Mouse (Mus musculus) embryonic facial prominence, embryonic 12.5 days (tissue): ENCODE measurements around the gene Ache. TPM values are rescaled to one million over a fixed set of nuclear protein-coding genes. Genes with fewer than 3 reads are reported as not detected.
A peak's percentile ranks its signal among the peaks of the same experiment; 100 is the strongest.

ENCODE experiments used
- ATAC-seq: fragments of 200-750 bp; cut with Nextera tagmentation; 2 replicates; pipeline ENCODE4 v1.8.0; 2017; ENCODE audit not compliant: insufficient number of reproducible peaks, insufficient read depth, low FRiP score, low TSS enrichment
- H3K27ac ChIP-seq: fragments of 300-500 bp; sonication (generic); 2 replicates; pipeline ENCODE4 v1.5.1; 2016; ENCODE audit warnings: mild to moderate bottlenecking
- H3K27me3 ChIP-seq: fragments of 300-500 bp; sonication (generic); 2 replicates; pipeline ENCODE4 v1.6.1; 2016; ENCODE audit warnings: mild to moderate bottlenecking, moderate library complexity
- H3K36me3 ChIP-seq: fragments of 300-500 bp; sonication (generic); 2 replicates; pipeline ENCODE4 v1.6.1; 2016; ENCODE audit warnings: mild to moderate bottlenecking
- H3K4me1 ChIP-seq: fragments of 300-500 bp; sonication (generic); 2 replicates; pipeline ENCODE4 v1.6.1; 2016
- H3K4me2 ChIP-seq: fragments of 300-500 bp; sonication (generic); replicated peaks from 2 replicates; pipeline ENCODE4 v1.6.1; 2016; ENCODE audit warnings: mild to moderate bottlenecking, moderate library complexity
- H3K4me3 ChIP-seq: fragments of 300-500 bp; sonication (generic); 2 replicates; pipeline ENCODE4 v1.5.1; 2016; ENCODE audit warnings: mild to moderate bottlenecking
- H3K9ac ChIP-seq: fragments of 300-500 bp; sonication (generic); 2 replicates; pipeline ENCODE4 v1.6.1; 2016; ENCODE audit warnings: mild to moderate bottlenecking, moderate library complexity
- H3K9me3 ChIP-seq: fragments of 300-500 bp; sonication (generic); 2 replicates; pipeline ENCODE4 v1.6.1; 2016; ENCODE audit warnings: mild to moderate bottlenecking, moderate library complexity
- WGBS: fragments of 180-500 bp; shearing (Covaris S2); methylation state at CpG from one replicate; pipeline ENCODE4 v1.1.7; 2016; 5-methylcytosine and 5-hydroxymethylcytosine counted together
- microRNA-seq: library from miRNA; unstranded; fragments of <30 nt; microRNA quantifications from one replicate; pipeline ENCODE4, GENCODE M21; 2017
- polyA plus RNA-seq: library from polyadenylated mRNA; unstranded; fragments of >200 nt; fragmentation: Nextera tagmentation; extraction: Ambion mirVana; gene quantifications from 2 replicates; pipeline ENCODE4 v1.2.1, GENCODE M21; 2016

The Ache gene
- polyA plus RNA-seq, 1 experiment from 2014 or later: 7.1 TPM

GRCm38 (mm10) chr5:137338256-137338655, 50.9 kb downstream of the Ache start:
- Histone ChIP-seq H3K27me3 (no peaks in the 10 kb centered on the region), H3K4me2 (peak overlapping the region; percentile 81), H3K36me3 (no peaks in the 10 kb centered on the region), H3K9ac (peak overlapping the region; percentile 61), H3K4me3 (peak overlapping the region; percentile 38), H3K4me1 (peaks cover 14% of the 10 kb centered on the region), H3K27ac (peak overlapping the region; percentile 80; the same call in 1 of the 2 replicates), H3K9me3 (no peaks in the 10 kb centered on the region)
- under 1% methylated on average over 19 of the region's 19 CpGs for WGBS
- ATAC-seq: peak; percentile 86

GRCm38 (mm10) chr5:137338663-137339289, 51.5 kb downstream of the Ache start:
- peak overlapping the region; percentile 81 for H3K27ac ChIP-seq
- H3K9ac ChIP-seq: peak overlapping the region; percentile 61
- H3K9me3 ChIP-seq: no peaks in the 10 kb centered on the region
- peak overlapping the region; percentile 38 for H3K4me3 ChIP-seq
- peaks cover 14% of the 10 kb centered on the region for H3K4me1 ChIP-seq
- 0 out of 2 replicates have a peak, but pooled peaks have one; percentile 24 for ATAC-seq
- 1% methylated on average over 11 of the region's 11 CpGs for WGBS
- peak overlapping the region; percentile 81 for H3K4me2 ChIP-seq
- H3K36me3 ChIP-seq: no peaks in the 10 kb centered on the region
- H3K27me3 ChIP-seq: no peaks in the 10 kb centered on the region

GRCm38 (mm10) chr5:137339290-137339979, 52.1 kb downstream of the Ache start:
- peak overlapping the region; percentile 61 for H3K9ac ChIP-seq
- ATAC-seq: no peak
- H3K4me3 ChIP-seq: peak overlapping the region; percentile 38
- no peaks in the 10 kb centered on the region for H3K27me3 ChIP-seq
- H3K36me3 ChIP-seq: no peaks in the 10 kb centered on the region
- H3K9me3 ChIP-seq: no peaks in the 10 kb centered on the region
- WGBS: 12% methylated on average over 22 of the region's 22 CpGs
- H3K4me2 ChIP-seq: peak overlapping the region; percentile 81
- H3K27ac ChIP-seq: peak overlapping the region; percentile 81
- H3K4me1 ChIP-seq: peaks cover 14% of the 10 kb centered on the region

- no peak overlapping the region for H3K9ac ChIP-seq
- ATAC-seq: no peak
- no peaks in the 10 kb centered on the region for H3K36me3 ChIP-seq
- H3K4me1 ChIP-seq: peaks cover 14% of the 10 kb centered on the region
- H3K9me3 ChIP-seq: no peaks in the 10 kb centered on the region
- 79% methylated on average over 6 of the region's 6 CpGs for WGBS
- H3K27me3 ChIP-seq: no peaks in the 10 kb centered on the region
- H3K4me2 ChIP-seq: no peak overlapping the region; the same call in 1 of the 2 replicates
- no peak overlapping the region for H3K27ac ChIP-seq
- H3K4me3 ChIP-seq: no peak overlapping the region
These were observed 52.9 kb downstream of the Ache start for GRCm38 (mm10) chr5:137340222-137340621.

GRCm38 (mm10) chr5:137342407-137343012, 55.2 kb downstream of the Ache start:
- H3K27me3 ChIP-seq: no peaks in the 10 kb centered on the region
- no peaks in the 10 kb centered on the region for H3K9me3 ChIP-seq
- no peak for ATAC-seq
- no peak overlapping the region for H3K27ac ChIP-seq
- H3K36me3 ChIP-seq: no peaks in the 10 kb centered on the region
- no peak overlapping the region for H3K9ac ChIP-seq
- no peak overlapping the region for H3K4me3 ChIP-seq
- peaks cover 22% of the 10 kb centered on the region for H3K4me1 ChIP-seq
- WGBS: 79% methylated on average over 7 of the region's 7 CpGs
- no peak overlapping the region for H3K4me2 ChIP-seq

- Histone ChIP-seq H3K4me2 (no peak overlapping the region), H3K9me3 (no peaks in the 10 kb centered on the region), H3K27me3 (no peaks in the 10 kb centered on the region), H3K27ac (no peak overlapping the region), H3K4me3 (no peak overlapping the region), H3K36me3 (no peaks in the 10 kb centered on the region), H3K9ac (no peak overlapping the region), H3K4me1 (peaks cover 26% of the 10 kb centered on the region)
- WGBS: 94% methylated on average over 5 of the region's 5 CpGs
- ATAC-seq: no peak
These were observed 56.1 kb downstream of the Ache start for GRCm38 (mm10) chr5:137343412-137343811.

GRCm38 (mm10) chr5:137343869-137344268, 56.5 kb downstream of the Ache start:
- no peak overlapping the region for H3K27ac ChIP-seq
- H3K4me1 ChIP-seq: peaks cover 31% of the 10 kb centered on the region
- H3K4me3 ChIP-seq: no peak overlapping the region
- H3K9ac ChIP-seq: no peak overlapping the region
- H3K4me2 ChIP-seq: no peak overlapping the region
- no peak for ATAC-seq
- no peaks in the 10 kb centered on the region for H3K9me3 ChIP-seq
- no peaks in the 10 kb centered on the region for H3K27me3 ChIP-seq
- H3K36me3 ChIP-seq: no peaks in the 10 kb centered on the region

Small RNAs within 50 kb of the gene (microRNA-seq; reads per million reads assigned to microRNA genes)
- gene Mir7036: 1.1 reads per million
- gene Mir8116: not detected

Other genes starting within 250 kb of the Ache start
- 173 and 175 TPM in 2 replicates for gene Ap1s1, start 241.4 kb upstream of the Ache start, polyA plus RNA-seq
- 0.25 and 0.36 TPM in 2 replicates for gene Serpine1, start 215.3 kb upstream of the Ache start, polyA plus RNA-seq
- 6.6 and 6.8 TPM in 2 replicates for gene Trim56, start 171.3 kb upstream of the Ache start, polyA plus RNA-seq
- not detected in 2 replicates for gene Muc3, start 138.2 kb upstream of the Ache start, polyA plus RNA-seq
- 0.08 TPM in 1 of 2 replicates, not detected in the other for gene Muc3a, start 75.1 kb upstream of the Ache start, polyA plus RNA-seq
- gene Ufsp1, start 7.1 kb downstream of the Ache start, polyA plus RNA-seq: 6.7 and 8.2 TPM in 2 replicates
- gene Srrt, start 20.2 kb downstream of the Ache start, polyA plus RNA-seq: 171 and 177 TPM in 2 replicates
- 87.1 and 93.4 TPM in 2 replicates for gene Trip6, start 26.9 kb downstream of the Ache start, polyA plus RNA-seq
- gene Slc12a9, start 46.1 kb downstream of the Ache start, polyA plus RNA-seq: 16.0 and 18.8 TPM in 2 replicates
- 87.3 and 91.6 TPM in 2 replicates for gene Ephb4, start 62.6 kb downstream of the Ache start, polyA plus RNA-seq
- gene Zan, start 189.5 kb downstream of the Ache start, polyA plus RNA-seq: 0.17 and 0.28 TPM in 2 replicates
- 54.0 and 56.4 TPM in 2 replicates for gene Pop7, start 215.0 kb downstream of the Ache start, polyA plus RNA-seq
- gene Gigyf1, start 231.0 kb downstream of the Ache start, polyA plus RNA-seq: 17.4 and 18.1 TPM in 2 replicates
- gene Epo, start 245.7 kb downstream of the Ache start, polyA plus RNA-seq: 0.34 and 0.47 TPM in 2 replicates
- gene Gnb2, start 246.0 kb downstream of the Ache start, polyA plus RNA-seq: 382 and 409 TPM in 2 replicates